Mouse (Mus musculus) ES-Bruce4 (cell line): ENCODE measurements around the gene Ngp.

Experiments used
- CTCF ChIP-seq: IDR thresholded peaks from one replicate; pipeline ENCODE4 v1.8.1; 2011; ENCODE audit warnings: low read depth, low read length
- POLR2A ChIP-seq: IDR thresholded peaks from one replicate; pipeline ENCODE4 v1.8.1; 2011; ENCODE audit warnings: low read length; ENCODE audit not compliant: insufficient read depth

DNA sequence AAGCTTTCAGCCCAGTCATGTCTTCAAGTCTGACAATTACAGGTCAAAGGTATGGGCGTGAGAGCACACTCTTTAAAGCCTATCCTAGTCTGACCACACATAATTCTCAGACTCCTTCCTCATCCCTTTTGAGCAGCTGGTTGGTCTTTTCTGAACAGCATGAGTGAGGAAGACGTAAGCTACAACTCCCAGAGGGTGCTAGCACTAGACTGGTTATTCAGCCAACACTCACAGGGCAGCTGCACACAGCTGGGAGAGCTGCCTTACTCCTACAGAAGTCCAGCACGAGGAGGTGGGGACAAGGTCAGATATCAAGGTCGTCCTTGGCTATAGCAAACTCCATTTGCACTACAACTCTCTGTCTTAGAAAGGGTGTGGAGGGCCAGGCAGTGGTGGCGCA is 18.9 kb upstream of the Ngp start:
- TF ChIP-seq POLR2A (no peak), CTCF (no peak)
